In genomic region chr8:79094422-79094821, GRCm38 (mm10) we compare ENCODE assay signal across 22 mouse cellular contexts.
"Had no signal": no experiment of that assay in that cellular context is flagged by ENCODE, and none has a peak within 500 bp of the region (broad histone marks: within the 10 kb centered on the region; RNA-seq: fewer than 3 reads in every experiment).

No protein-coding gene starts in this region.

- ATAC-seq: forebrain, embryonic 16.5 days; hindbrain, embryonic 16.5 days; inflammation-experienced regulatory T-cells, adult 6 months; intestine, embryonic 15.5 days; intestine, postnatal 0 days had no signal

- DNase-seq: gastrocnemius, adult 2 months; gastrocnemius, postnatal 10 days; gastrocnemius, postnatal 25 days; heart, adult 2 months; heart, postnatal 10 days; heart, postnatal 4 days; kidney, adult 18-20 months; kidney, adult 8-10 months; kidney, postnatal 10 days; kidney, postnatal 25 days; kidney, postnatal 4 days had no signal

- H3K9ac ChIP-seq: hindbrain, embryonic 12.5 days; hindbrain, embryonic 14.5 days; intestine, embryonic 15.5 days; limb, embryonic 12.5 days had no signal

- H3K4me1 ChIP-seq: intestine, embryonic 15.5 days; limb, embryonic 10.5 days; limb, embryonic 12.5 days had no signal

- H3K4me3 ChIP-seq: gastrocnemius, adult 2 months; heart, adult 2 months; hindbrain, embryonic 10.5 days; hindbrain, embryonic 12.5 days; intestine, embryonic 15.5 days; left cerebral cortex, adult 2 months; limb, embryonic 10.5 days; limb, embryonic 12.5 days had no signal

- H3K9me3 ChIP-seq: hindbrain, embryonic 10.5 days; hindbrain, embryonic 12.5 days; intestine, embryonic 15.5 days; limb, embryonic 10.5 days; limb, embryonic 12.5 days had no signal

- H3K27ac ChIP-seq: hindbrain, embryonic 10.5 days; hindbrain, embryonic 12.5 days; hindbrain, embryonic 14.5 days; intestine, embryonic 15.5 days; left cerebral cortex, adult 2 months; limb, embryonic 10.5 days; limb, embryonic 12.5 days had no signal

- H3K27me3 ChIP-seq: hindbrain, embryonic 12.5 days; intestine, embryonic 15.5 days; limb, embryonic 12.5 days had no signal

- H3K4me2 ChIP-seq: hindbrain, embryonic 12.5 days; hindbrain, embryonic 14.5 days; intestine, embryonic 15.5 days; limb, embryonic 12.5 days had no signal
